Mouse (Mus musculus): ENCODE data around the gene Ap3b1. TPM values are rescaled to one million over a fixed set of nuclear protein-coding genes. Genes with fewer than 3 reads are reported as not detected.

Gene Ap3b1
- total RNA-seq, 2 experiments from 2014 or later: 70.3 to 87.4 TPM

DNA sequence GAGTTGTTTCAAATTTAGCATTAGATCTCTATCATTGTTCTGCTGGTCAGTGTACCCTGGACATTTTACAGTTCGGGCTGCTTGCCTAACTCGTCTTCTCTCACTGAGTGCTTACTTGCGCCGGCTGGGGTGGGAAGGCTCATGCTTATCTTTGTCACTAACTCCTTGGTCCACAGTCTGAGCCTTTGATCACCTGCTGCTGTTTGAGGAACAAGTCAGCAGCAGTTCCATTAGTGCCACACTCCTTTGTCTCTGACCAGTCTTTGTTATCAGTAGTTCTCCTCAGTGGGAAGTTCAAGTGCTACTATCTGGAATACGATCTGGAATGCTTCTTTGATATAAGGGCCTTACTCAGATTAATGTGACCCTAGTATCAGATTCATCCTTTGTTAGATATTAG is 86.3 kb downstream of the Ap3b1 start:
- no peak for ATAC-seq (replicated peaks; ENCODE audit: poor library complexity, severe bottlenecking)

DNA sequence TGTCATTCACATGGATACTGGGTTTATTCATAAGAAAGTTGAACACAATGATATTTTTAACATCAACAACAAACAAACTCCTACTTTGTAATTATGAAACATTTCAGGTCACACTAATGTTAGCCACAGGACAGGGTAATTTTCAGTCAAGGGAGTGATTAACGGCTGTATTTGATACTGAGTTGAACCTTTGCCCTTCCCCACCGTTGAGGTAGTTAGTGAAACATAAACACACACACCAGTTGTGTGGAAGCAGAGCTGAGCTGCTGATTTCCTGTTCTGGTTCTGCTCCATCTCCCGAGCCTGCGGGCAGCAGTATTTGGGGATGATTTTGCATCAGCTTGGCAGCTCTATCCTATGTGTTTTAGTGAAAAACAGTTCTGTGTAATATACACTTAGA is 88.2 kb downstream of the Ap3b1 start:
- no peak for ATAC-seq (replicated peaks; ENCODE audit: poor library complexity, severe bottlenecking)

DNA sequence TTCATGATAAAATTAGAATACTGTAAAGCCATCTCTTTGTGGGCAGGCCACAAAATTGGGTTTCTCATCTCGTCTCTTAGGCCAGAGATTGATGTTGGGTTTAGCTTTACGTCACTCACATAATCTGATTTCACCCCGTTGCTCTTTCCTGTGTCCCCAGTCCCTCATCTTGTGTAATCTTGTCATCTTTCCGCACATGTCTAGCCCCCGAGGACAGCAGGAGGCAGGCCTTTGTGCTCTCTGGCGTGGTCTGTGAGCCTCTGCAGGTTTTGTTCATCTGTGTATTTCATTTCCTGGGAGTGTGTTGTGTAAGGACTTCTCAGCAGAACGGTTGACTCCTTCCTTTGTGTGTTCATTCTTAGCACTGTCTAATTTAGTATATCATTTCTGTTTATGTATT is 90.8 kb downstream of the Ap3b1 start:
- ATAC-seq (replicated peaks; ENCODE audit: poor library complexity, severe bottlenecking): peak; percentile 46; the same call in 1 of the 2 replicates

DNA sequence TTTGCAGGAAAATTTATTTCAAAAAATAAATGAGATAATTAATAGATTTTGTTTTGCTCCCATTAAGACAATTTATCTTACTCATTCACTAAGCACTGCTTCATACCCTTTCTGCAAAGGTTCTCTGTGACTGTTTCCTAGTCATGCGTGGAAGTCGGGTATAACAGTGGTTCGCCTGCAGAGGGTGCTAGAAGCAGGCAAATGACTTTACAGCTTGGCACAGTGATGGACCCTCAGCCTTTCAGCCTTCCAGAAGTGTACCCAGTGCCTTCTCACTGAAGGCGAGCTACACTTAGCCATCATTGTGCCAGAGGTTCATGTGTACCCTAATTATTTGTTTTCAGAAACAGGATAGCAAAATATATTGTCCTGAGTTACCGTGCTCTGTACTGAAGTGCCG is 92.5 kb downstream of the Ap3b1 start:
- 0 out of 2 replicates have a peak, but pooled peaks have one; percentile 40 for ATAC-seq (replicated peaks; ENCODE audit: poor library complexity, severe bottlenecking)

DNA sequence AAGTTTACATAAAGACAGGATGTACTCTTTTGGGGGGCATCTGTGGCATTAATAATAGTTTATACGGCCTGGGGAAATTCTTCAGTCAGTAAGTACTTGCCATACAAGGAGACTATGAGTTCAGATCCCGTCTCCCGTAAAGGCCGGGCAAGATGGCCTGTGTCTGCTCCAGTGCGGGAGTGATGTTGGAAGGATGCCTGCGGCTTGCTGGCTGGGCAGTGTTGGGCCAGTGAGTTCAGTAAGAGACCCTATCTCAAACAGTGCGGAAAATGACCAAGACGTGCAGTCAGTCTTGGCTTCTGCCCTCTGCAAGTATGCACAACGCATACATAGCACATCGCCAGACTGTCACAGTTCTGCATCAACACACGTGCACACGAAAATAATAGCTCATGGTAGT is 95.4 kb downstream of the Ap3b1 start:
- ATAC-seq (replicated peaks; ENCODE audit: poor library complexity, severe bottlenecking): no peak

DNA sequence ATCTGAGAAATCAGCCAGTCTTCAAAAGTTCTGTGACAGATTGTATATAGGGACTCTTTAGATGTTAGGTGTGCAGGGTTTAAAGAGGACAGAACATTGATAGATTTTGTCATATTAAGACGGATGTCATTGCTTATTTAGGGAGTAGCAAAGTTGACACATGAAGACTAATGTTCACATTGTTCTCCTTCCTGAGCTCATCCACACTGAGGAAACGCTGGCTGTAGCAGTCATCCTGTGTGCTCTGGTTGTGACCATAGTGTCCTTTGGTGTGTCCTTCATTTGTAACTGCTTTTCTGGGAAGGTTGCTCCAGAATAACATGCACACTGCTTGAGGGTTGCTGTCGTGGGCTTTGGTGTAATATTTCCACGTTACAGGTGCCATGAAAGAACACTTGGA is 100.4 kb downstream of the Ap3b1 start:
- ATAC-seq (replicated peaks; ENCODE audit: poor library complexity, severe bottlenecking): no peak

DNA sequence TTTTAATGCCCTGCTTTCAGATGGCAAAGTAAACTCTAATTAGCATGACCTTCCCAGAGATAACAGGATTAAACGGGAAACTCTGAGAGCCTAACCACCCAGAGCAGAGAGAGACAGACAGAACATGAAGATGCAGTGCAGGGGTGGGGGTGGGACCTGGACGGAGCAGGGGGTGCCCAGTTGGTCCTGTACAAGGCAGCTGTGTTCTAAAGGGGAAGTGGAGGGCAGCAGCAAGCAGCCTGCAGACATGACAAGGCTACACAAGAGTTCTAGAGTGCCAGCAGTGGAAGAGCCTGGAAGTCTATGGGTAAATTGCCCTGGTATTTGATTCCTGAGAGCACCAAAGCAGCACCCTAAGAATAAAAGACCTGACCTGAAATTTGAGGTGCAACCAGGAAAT is 105.5 kb downstream of the Ap3b1 start:
- ATAC-seq (replicated peaks; ENCODE audit: poor library complexity, severe bottlenecking): peak; percentile 50; the same call in 1 of the 2 replicates

DNA sequence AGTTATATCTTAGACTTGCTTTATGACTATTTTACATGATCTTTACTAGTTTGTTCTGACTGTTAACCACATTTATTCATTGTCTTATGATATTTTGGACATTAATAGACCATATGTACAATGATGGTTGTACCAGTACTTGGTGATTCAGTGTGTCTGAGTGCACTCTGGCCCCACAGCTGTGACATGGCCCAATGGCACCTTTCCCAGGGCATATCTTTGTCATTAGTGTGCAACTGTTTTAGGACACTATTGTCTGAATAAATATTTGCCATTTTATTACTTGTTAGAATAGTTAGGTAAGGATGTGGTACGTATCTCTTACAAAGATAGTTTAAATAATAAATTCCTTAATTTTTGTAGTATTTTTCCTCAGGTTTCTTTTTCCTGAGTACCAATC is 109.8 kb downstream of the Ap3b1 start:
- no peak for ATAC-seq (replicated peaks; ENCODE audit: poor library complexity, severe bottlenecking)

DNA sequence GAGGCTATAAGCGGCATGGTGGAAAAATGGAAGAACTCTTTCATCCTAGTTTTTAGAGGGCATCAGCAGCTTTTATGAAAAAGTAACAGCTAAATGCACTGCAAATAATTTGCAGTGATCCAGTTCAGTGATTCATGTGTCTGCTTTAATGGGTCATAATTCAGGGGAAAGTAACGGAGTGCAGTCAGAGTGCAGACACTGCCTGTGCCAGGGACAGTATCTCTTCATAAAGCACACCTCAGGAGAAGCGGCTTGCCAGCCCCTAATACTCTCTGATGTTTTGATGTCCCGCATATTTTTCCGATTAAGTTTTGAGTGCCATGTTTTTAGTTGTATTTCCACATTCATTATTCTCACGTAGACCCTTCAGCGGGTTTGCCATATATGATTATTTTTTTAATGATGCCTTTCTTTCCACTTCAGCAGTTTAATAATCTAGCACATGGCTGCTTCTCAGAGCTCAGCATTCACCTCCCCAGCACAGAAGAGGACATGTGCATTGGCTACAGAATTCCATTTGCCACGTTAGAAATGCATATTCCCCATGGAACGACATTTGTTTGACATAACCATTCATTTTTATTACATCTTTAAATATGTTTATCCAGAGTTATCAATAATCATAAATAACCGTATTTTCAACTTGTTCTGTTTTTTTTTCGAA is 112.4 kb downstream of the Ap3b1 start:
- ATAC-seq (replicated peaks; ENCODE audit: poor library complexity, severe bottlenecking): no peak

DNA sequence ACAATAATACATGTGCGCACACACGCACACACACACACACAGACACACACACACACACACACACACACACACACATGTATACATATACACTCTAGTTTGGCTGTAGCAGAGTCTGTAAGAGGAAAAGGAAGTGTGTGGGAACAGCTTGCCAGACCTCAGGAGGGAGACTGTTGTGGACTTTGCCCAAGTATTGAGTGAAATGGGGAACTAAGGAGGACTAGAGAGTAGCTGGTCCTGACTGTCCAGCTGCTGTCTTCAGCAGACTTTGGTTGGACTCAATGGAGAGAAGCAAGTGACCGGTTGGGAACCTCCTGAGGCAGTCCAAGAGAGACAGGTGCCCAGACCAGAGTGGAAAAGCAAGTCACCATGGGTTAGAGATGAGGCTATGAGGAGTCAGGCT is 117.4 kb downstream of the Ap3b1 start:
- ATAC-seq (replicated peaks; ENCODE audit: poor library complexity, severe bottlenecking): peak; percentile 95

DNA sequence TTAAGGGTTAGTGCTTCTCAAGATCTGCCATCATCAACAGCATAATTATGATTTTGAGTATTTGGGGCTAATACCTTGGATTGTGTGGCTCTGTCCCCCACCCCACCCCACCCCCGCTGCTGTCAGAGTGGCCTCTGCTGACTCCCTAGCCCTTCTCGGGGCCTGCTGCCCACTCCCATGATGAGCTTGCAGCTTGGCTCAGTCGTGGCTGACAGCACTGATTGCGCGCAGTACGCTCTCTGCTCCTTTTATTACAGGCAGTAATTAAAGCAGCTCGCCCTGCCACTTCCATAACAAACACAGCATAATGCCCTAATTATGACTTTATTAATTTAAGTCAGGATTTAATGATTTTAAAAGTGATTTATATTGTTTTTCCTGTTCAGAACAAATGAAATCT is 121.5 kb downstream of the Ap3b1 start:
- ATAC-seq (replicated peaks; ENCODE audit: poor library complexity, severe bottlenecking): no peak

DNA sequence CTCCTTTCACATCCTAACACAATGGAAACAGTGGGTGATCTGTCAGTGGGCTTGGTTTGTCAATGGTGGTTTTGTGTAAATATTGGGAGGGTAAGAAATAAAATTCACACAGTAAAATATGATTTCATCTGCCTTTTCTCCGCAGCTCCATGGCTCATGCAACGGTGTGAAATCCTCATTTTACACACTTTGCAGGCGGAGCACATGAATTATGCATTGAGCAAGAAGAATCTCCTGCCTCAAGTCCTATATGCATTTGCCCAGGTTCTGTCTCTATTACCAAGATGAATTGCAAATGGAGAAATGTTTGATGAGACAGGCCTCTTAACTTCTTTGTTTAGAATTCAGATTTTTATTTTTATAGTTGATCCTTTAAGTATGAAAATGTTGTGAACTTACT is 131.9 kb downstream of the Ap3b1 start:
- ATAC-seq (replicated peaks; ENCODE audit: poor library complexity, severe bottlenecking): no peak

DNA sequence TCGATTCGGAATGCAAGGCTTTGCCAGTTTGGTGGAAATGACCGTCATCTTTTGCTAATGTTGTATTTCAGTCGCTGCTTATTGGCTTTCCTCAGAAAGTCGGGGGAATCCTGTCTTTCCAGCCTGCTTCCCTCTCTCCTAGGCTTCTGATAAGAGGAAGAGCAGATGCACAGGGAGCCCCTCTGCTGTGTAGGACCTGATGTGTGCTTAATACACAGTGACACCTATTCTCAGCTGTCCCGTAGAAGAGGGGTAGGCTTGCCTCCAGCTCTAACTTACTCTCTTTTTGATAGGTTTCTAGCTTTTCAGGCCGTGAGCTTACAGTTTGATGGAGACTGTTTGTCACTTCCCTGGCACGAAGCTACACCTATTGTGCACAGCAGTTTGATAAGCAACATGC is 132.4 kb downstream of the Ap3b1 start:
- no peak for ATAC-seq (replicated peaks; ENCODE audit: poor library complexity, severe bottlenecking)

DNA sequence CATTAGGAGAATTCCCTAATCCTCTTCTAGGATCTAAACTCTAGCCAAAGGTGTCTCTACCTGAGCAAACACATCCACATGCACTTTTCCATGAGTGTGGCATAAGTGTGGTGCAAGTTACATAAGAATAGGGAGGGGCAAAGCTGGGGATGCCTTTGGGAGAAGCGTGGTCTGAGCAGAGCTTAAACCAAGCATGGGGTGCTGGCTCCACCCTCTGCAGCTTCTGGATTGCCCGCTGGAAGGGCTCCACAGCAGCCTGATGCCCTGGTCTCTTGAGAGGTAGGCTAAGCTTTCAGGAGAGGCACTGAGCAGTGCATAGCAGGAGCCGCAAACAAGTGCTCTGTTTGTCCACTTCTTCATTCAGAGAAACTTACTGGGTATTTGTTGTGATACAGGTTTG is 138.8 kb downstream of the Ap3b1 start:
- ATAC-seq (replicated peaks; ENCODE audit: poor library complexity, severe bottlenecking): no peak

DNA sequence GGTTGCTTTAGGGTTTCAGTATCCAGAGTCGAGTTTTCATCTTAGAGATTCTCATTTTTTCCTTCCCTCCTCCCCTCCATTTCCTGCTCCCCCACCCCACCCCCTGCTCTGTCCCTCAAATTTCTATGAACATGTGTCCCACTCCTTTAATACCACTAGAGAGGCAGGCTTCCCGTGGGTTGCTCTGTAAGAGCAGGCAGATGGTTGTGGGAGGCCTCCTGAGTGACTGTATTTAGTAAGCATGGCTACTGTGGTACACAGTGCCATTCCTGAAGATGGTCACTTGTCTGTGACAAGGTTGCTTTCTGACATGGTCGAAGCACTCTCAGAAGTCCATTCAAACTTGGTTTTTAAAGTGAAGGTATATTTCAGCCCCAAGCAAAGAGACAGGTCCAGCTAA is 147.7 kb downstream of the Ap3b1 start:
- ATAC-seq (replicated peaks; ENCODE audit: poor library complexity, severe bottlenecking): no peak

DNA sequence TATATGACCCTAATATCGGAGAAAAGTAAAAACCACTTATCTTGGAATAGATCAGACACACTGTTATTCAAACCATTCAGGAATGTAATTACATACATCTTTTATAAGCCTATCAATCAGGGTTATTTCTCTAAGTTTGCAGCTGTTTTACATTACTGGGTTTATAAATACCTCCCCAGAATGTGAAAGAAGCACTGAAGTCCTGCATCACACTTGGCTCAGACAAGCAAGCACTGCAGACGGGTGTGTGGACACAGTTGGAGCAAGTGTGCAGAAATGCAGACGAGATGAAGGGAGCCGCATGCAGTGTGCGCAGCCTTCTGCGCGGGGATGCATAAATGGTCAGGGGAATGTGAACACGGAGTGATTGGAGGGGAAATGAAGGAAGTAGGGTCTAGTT is 149.6 kb downstream of the Ap3b1 start:
- ATAC-seq (replicated peaks; ENCODE audit: poor library complexity, severe bottlenecking): no peak

DNA sequence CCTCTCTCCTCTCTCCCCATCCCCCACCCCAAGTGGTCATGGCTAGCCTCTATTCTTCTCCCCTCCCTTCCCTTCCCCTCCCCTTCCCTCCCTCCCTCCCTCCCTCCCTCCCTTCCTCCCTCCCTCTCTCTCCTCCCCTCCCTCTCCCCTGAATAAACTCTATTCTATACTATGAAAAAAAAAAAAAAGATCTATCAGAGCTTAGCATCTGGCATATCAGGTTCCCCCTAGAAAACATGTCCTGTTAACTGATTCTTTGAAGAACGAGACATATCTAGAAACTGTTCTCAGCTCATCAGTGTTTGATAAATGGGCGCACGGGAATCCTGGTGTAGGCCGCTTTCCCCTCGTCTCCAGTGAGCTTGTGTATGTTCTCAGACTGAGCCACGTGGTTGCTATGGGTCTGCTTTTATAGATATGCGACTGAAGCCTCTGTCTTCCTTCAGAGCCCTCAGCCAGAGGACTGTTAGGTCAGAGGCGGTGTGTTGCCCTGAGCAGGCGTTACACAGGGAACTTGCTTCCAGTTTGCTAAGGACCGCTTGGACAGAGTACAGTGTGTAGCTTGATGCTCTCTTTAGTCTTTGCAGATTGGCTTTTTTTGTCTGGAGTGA is 154.5 kb downstream of the Ap3b1 start:
- no peak for ATAC-seq (replicated peaks; ENCODE audit: poor library complexity, severe bottlenecking)

DNA sequence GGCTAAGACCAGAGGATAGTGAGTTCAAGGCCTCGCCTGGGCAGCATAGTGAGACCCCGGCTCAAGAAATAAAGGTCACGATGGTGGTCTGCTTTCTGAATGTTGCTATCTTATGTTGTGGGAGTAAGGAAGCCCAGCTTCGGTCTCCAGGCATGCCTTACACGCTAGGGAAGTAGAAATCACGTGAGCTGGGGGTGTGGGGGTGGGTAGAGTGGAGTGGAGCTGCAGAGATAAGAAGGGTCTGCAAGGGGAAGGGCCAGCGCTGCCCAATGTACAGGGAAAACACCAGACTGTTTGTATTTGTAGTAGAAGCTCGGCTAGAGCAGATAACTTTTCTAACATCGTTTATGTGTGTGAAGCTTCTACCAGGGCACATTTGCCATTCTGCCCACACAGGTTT is 155.1 kb downstream of the Ap3b1 start:
- ATAC-seq (replicated peaks; ENCODE audit: poor library complexity, severe bottlenecking): no peak

DNA sequence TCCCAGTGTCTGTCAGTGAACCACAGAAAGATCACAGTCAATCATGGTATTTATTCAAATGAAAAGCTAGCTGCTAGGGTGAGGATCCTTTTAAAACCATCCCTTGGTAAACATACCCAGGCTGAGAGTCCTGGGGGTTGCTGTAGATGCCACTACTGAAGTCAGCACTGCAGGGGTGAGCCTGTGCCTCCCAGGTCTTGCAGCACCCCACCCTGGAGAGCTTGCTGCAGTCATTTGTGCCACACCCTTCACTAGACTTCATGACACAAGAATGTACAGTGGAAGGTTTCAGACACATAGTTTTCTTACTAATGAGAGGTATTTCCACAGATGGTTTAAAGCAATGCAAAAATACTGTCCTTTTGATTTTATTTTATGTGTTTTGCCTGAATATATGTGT is 156.2 kb downstream of the Ap3b1 start:
- no peak for ATAC-seq (replicated peaks; ENCODE audit: poor library complexity, severe bottlenecking)

DNA sequence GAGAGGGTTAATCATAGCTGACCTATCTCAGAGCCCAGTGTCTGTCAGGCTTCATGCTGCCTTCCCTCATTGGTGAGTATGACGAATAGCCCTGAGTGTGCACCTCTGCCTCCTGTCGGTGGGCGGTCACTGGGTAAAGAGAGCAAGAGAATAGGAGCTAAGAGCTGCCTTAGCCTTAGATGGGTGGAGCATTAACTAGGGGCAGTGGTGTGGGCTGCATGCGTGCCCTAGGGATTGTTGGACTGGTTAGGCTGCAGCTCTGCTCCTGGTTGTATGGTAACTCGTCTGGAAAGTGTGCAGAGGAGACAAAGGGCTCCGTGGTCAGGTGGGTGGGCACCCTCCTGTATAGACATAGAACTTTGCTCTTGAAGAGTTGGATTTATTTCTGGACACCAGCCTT is 157.8 kb downstream of the Ap3b1 start:
- ATAC-seq (replicated peaks; ENCODE audit: poor library complexity, severe bottlenecking): no peak

DNA sequence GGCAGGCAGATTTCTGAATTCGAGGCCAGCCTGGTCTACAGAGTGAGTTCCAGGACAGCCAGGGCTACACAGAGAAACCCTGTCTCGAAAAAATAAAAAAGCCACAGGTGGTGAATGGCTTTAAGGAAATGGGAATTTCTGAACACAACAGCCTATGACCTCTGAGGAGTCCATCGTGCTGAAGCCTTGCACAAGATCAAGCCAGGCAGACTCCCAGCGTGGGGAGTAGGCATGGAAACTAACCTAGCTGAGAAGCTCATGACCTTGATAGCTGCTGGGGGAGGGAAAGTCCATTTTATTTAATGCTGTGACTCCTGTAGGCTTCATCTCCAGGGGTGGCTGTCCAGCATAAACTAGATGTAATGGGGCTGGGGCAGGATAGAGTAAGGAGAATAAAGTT is 159.4 kb downstream of the Ap3b1 start:
- no peak for ATAC-seq (replicated peaks; ENCODE audit: poor library complexity, severe bottlenecking)

DNA sequence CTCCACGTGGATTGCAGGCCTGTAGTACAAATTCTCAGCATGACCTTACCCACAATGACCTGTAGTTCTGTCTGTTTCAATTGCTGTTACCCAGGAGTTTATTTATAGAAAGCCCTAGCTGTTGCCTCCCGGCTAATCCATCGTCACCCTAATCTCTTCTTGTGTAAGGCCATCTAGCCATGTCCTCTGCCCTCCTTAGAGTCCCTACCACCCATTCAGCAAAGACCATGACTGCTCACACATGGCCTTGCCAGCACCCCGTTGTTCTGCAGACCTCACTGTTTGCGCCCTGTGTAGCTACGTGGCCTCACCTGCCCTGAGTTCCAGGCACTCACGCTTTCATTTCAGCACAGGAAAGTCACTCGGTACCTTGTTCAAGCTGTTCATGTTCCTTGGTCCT is 160.5 kb downstream of the Ap3b1 start:
- no peak for ATAC-seq (replicated peaks; ENCODE audit: poor library complexity, severe bottlenecking)
